Mouse (Mus musculus) adrenal gland, postnatal 36 days (tissue): ENCODE measurements around the gene Trmt1. TPM values are rescaled to one million over a fixed set of nuclear protein-coding genes. Genes with fewer than 3 reads are reported as not detected.

Source experiments
- DNase-seq, 2 experiments: peaks; one replicate each; pipeline ENCODE4 v3.0.0; 2021; ENCODE audit warnings: mixed read lengths in 1 of 2
- total RNA-seq, 2 experiments: library from RNA; stranded (reverse); gene quantifications; 2 replicates each; pipeline ENCODE4 v1.2.3; 2021

Gene Trmt1
- total RNA-seq, 2 experiments from 2014 or later: 63.8 to 83.7 TPM

DNA sequence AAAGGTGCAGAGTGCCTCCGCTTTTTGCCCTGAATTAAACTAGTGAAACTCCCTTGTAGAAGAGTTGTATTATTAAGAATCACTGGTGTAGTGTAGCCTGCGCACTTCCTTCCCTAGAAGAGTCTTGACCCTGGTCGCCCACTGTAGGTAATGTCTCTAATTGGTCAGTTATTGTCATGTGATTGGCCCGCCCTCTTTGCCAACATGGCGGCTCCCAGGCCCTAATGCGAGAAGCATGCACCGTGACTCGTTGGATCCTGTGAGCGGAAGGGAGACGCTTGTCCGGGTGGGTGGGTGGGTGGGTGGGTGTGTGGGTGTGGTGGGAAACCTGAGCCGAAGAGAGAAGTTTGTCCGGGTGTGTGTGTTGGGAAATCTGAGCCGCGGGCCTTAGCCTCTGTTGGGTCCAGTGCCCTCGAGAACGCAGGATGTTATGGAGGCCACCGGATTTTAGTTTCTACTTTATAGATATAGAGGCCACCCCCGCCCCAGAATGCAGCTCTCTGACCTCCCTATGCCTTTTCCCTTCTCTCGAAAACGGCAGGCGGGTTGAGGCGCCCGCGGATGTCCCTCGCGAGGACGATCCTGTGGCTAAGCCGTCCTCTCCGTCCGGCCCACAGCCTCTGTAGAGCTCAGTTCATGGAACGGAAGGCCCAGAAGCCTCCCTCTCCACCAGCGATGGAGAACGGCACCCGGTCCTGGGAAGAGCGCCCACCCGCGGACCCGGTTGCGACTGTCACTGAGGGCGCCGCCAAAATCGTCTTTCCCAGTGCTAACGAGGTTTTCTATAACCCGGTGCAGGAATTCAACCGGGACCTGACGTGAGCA is 3.2 kb downstream of the Trmt1 start:
- peak; percentile 90 to 91 for DNase-seq

DNA sequence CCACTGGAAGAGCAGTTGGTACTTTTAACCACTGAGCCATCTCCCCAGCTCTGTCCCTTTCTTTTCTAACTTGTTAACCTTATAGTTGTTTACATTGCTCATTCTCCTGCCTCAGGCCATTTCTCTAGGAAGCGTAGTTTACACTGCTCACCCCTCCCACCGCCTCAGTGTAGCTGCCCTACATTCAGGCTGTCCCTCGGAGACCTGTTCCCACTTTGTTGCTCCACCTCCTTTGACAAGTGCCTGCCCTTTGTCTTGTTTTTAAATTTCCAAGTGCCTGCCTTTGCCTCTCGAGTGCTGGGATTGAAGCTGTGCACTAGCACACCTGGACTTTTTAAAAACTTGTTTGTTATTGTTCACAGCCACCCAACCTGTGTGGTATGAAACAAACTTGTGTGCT is 7.2 kb downstream of the Trmt1 start:
- DNase-seq: no peak

DNA sequence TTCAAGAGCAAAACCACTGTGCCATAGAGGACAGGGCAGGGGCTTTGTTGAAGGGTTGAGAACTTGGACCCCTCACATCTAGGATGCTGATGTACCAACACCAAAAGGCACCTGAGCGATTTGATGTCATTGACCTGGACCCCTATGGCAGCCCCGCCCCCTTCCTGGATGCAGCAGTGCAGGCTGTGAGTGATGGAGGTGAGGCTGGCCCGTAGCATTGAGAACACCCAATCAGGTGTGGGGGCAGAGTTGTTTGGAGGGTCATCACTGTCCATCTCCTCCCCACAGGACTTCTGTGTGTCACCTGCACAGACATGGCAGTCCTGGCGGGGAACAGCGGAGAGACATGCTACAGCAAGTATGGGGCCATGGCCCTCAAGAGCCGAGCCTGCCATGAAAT is 9.0 kb downstream of the Trmt1 start:
- DNase-seq: no peak

DNA sequence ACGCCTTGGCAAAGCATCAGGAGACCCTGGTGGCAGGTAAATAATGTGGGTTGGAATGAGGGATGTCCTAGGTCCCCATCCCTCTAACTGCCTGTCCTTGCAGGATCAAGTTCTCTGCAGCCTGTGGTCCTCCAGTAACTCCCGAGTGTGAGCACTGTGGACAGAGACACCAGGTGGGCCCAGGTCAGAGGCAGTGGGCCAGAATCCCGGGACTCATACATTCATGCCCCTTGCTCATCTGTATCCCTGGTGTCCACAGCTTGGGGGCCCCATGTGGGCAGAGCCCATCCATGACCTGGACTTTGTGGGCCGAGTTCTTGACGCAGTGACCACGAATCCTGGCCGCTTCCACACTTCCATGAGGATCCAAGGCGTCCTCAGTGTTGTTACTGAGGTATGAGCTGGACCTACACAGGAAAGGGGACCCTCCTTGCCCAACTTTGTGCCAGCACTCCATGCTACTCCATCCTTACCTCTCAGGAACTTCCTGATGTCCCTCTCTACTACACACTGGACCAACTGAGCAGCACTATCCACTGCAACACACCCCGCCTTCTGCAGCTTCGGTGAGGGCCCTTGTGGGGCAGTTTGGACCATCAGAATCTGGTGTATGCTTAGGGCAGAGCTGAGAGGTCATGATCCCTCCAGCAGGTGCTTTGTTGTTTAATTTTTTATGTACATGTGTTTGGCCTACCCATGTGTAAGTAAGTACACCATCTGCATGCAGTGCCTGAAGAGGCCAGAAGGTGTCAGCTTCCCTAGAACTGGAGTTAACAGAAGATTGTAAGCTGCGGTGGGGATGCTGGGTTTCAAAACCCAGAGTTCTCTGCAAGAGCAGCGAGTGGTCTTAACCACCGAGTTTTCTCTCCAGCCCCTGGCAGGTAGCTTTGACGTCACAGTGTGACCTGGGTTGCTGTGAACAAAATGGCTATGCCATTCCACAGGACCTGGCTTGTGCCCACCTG is 11.3 kb downstream of the Trmt1 start:
- DNase-seq: no peak

DNA sequence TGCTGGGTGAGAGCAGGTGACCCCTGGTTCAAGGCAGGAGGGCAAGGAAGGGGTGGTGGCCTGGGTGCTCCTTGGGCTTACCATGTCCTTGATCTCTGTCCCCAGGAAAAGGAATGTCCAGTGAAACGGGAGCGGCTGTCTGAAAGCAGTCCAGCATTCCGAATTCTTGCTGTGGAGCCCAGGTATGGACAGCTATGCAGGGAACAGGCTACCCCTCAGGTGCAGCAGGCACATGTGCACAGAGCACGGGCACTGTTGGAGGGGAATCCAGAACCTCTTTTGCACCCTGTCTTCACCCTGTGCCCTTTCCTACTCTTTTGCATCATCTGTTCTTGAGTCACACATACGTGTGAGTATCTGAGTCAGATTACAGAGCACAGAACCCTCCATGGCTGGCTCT is 12.2 kb downstream of the Trmt1 start:
- DNase-seq: no peak

DNA sequence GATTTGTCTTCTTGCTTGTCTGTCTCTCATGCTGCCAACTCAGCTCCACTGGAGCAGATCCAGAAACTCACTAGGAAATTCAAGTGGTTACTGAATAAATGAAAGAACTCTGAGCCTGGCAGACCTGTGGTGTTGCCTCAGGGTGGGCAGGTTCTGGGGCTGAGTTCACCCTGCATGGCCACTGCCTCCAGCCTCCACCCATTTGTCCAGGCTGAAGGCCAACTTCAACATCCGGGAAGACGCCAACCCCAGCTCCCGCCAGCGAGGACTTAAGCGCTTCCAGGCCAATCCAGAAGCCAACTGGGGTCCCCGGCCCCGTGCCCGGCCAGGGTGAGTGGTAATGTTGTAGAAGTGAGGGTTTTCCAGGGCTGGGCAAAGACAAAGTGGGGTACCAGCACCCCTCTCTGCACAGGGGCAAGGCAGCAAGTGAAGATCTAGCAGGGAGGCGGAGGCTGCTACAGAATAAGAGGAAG is 12.9 kb downstream of the Trmt1 start:
- DNase-seq: peak; percentile 62 to 77

DNA sequence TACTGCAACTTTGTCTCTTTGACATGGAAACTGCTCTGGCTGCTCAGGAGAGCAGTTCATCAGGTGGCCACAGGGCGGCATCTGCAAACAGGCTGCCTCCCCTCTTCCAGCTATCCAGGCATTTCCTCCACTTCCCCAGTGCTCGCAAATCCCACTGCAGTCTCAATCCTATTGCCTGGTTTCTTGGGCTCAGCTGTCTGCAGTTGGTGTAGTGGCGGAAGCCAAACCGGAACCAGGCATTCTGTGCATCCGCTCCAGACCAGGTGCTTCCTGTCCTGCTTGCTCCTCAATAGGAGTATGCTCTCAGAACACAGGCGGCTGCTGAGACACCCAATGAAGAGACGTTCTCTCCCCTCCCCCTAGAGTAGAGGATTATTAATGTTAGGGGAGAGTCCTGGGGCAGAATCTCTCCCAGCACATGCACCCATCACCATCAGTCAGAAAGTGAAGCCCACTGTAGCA is 13.8 kb downstream of the Trmt1 start:
- DNase-seq: peak; percentile 59 to 68

DNA sequence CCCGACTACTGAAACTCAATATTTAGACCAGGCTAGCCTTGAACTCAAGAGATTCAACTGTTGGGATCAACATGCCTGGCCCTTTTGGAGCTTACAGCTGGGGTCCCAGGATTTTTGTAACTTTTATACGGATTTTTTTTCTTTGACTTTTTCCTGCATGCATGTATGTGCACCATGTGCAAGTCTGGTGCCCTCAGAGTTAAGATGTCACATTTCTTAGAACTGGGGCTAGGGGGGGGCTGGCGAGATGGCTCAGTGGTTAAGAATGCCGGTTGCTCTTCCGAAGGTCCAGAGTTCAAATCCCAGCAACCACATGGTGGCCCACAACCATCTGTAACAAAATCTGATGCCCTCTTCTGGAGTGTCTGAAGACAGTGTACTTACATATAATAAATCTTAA is 14.4 kb downstream of the Trmt1 start:
- DNase-seq: no peak

DNA sequence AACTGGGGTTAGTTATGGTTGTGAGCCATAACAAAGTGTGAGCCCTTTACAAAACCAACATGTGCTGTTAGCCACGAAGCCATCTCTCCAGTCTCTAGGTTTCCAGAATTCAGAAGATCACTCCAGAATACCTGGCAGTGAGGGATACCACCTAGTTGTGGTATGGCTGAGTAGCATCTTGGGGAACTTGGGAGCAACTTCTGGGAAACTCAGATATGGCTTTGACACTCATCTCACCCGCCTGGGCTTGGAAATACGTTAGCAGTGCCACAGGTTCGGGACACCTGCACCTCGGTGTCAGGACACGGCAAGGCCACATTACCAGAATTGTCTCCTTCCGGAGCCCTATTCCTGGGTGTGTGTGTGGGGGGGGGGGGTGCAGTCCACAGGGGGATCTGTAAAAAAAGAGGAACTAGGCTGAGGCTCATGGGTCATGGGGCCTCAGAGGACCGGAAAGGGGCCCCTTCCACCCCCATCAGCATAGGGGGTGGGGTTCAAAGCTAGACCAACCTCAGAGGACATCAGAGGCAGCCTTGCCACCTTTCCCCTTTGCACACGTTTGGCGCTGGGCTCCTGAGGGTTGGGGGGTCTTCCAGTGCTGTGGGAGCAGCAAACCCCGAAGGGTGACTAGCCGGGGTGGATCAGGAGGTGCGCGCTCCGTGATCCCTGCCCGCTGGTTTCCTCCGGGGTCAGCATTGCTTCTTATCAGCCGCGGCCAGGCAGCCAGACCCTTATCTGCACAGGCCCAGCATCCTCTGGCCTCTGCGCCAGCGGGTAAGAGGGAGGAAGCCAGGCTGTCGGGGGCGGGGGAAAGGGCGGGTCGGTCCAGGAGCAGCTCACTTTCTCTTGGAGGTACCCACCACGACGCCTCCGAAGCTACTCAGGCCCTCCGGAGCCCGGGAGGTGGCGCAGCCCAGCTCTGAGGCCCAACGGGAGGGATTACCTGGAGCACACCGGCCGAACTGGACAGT is 15.1 kb downstream of the Trmt1 start, which contains the start of gene Lyl1:
TSS of gene Lyl1 (plus strand) at position 517 of the 971 bp plus-strand sequence.
- DNase-seq: peak; percentile 66 to 76

DNA sequence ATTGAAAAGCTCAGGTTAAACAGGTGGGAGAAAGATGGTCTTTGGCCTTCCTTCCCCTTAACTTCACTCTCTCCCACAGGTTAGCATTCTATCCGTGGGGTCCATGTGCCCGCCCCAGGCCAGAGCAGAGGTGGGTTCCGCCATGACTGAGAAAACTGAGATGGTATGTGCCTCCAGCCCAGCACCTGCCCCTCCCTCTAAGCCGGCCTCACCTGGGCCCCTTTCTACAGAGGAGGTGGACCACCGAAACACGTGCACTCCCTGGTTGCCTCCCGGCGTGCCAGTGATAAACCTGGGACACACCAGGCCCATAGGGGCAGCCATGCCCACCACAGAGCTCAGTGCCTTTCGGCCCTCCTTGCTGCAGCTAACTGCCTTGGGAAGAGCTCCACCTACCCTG is 16.5 kb downstream of the Trmt1 start:
- no peak for DNase-seq

DNA sequence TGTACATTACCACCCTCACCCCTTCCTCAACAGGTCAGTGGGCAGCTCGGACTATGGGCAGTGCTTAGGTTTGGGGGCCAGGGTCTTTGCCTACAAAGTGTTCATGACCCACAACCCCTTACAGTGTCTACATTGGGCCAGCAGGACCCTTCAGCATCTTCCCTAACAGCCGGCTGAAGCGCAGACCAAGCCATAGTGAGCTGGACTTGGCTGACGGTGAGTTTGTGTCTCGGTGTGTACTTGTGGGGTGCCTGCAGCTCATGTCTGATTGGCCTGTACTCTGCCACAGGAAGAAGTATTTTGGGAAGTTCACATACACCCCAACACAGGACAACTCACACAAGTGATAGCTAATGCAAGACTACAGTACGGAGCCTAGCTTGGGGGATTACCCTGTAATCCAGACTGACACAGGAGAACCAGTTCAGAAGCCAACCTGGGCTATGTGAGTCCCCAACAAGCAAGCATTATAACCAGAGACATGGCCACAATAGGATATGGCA is 16.9 kb downstream of the Trmt1 start:
- DNase-seq: no peak

DNA sequence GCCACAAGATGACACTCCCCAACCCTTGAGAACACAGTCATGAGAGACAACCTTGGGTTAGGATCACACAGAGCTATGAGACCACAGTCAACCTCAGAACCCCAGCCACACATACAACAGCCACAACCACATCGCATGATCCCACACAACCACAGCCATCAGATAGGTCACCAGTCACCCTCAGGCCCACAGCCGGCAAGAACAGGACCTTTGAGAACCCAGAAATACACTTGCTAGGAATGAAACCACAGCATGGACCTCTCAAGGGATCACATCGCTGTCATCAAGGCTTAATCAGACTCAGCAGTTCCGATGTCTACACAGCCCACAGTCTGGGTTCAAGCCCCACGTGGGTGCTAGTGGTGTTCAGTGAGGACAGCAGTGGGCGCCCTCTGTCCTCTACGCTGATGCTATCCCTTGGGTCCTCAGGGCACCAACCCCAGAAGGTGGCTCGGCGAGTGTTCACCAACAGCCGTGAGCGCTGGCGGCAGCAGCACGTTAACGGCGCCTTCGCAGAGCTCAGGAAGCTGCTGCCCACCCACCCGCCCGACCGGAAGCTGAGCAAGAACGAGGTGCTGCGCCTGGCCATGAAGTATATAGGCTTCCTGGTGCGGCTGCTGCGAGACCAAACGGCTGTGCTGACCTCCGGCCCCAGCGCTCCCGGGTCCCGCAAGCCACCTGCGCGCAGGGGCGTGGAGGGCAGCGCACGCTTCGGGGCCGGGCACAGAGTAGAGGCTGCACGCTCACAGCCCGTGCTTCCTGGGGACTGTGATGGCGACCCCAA is 17.6 kb downstream of the Trmt1 start:
- DNase-seq: no peak

DNA sequence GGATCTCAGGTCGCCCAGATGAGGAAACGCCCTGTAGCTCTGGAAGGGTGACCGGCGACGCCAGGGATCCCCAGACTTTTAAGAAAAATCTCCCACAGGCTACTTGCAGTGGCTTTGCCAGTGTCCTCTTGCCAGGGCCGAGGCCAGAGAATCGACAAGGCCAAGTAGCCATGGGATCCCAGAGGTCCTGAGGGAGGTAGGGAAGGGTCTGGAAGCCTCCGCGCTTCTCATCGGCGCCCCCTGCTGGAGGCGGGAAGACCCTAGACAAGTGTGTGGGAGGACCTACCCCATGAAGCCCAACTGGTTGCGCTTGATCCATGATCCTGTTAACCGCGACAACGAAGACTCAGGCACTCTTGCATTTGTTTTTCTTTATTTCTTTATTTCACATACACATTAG is 18.2 kb downstream of the Trmt1 start:
- peak; percentile 77 to 88 for DNase-seq

DNA sequence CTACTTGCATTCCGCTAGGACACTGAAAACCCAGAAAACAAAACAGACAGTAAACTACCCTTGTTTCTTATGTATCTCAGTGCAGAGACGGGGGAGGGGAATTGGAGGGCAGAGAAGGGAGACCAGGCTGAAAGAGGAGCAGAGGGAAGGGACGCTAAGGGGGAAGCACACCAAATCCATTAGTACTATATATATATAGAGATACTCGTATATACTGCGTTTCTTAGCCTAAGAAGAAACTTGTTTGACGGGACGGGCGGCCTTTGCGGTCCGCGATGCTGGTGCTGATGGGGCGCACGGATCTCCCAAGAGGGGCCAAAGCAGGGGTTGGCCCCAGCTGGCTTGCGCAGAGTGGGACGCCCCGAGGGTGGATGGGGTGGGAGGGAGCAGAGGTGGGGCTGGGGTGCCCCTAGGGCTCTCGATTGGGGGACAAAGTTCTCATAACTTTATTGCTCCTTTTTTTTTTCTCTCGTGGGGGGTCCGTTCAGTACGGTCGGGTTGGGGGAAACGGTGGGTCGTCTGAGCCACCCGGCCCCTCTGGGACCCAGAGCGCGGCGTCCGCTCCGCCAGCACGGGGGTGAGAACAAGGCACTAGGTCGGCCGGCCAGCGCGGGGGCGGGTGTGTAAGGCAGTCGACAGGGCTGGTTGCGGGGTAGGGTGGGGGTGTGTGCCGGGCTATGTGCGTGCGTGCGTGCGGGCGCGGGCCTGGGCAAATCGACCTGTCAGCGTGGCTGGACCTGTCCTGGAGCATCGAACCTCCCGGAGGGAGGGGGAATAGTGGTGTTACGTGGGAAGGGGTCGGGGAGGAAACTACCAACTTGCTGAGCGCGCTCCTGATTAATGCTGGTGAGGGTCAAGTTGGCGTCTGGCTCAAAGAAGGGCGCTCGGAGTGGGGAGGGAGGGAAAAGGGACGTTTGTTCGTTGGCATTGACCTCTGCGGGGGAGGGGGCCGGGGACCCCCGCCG is 19.0 kb downstream of the Trmt1 start:
- DNase-seq: peak in 1 of 2 experiments; percentile 51

DNA sequence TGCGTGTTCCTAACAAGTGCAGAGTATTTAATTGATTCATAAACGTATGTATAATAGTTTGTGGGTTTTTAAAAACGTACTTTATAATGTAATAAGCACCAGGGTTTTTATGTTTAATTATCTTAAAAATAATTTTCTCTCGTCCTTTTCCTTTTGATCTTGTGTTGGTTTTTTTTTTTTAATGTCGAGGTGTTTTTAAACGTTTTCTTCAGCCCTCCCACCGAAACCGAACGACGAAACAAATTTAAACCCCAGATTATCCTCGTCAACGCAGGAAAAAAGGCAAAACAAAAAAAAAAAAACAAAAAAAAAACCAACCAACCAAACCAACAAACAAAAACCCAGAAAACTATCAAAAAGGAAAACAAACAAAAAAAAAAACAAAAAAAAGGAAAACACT is 19.9 kb downstream of the Trmt1 start:
- no peak for DNase-seq

DNA sequence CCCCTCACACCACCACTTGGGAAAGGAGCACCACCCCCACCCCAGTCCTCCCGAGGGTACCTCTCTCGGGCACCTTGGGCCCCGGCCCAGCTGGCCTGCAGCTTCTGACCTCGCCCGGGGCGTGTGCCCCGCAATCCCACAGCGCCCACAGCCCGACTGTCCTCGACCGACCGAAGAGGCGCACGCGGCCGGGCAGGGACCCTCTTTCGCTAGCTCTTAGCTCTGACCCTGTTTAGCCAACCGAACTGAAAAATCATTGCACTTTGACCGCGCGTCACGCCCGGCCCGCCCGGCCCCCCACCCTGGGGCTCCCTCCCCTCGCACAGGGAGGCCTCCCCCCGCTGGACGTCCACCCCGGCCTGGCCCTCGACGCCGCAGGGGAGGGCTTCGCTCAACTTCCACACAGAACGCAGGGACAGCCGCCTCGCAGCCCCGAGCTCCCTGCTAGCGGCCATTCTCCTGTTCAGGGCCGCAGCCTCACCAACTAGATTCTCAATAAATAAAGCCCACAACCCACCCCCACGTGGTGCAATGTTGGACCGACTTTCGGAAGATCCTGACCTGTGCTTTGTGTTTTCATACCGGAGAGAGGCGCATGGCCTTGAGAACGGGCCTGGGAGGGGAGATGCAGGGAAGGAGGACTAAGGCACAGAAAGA is 20.6 kb downstream of the Trmt1 start:
- peak in 1 of 2 experiments; percentile 58 for DNase-seq

DNA sequence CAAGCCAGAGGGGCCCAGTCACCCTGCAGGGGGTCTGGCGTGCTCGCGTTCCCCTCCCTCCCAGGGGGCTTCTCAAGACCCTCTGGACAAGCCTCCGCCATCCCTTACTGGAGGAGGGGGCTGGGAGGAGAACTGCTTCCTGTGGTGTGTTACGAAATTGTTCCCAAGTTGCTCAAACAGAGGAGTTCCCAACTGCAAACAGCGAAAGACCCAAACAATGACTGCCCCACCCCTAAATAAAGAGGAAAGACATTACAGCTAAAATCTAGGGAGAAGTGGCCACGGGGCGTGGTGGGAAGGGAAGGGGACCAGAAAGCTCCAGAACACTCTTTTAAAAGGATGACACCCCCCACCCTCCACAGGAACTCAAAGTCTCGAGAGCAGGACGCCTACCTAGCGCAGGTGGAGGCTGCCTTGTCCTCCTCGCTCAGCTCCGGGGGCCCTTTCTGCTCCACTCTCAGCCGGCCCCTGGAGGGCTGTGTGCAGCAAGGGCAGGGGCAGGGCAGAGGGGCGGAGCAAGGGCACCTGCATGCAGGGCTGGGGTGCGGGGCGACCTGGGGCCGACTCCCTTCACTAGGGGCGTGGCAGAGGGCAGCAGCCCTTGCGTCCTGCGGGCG is 21.3 kb downstream of the Trmt1 start:
- DNase-seq: peak in 1 of 2 experiments; percentile 59

DNA sequence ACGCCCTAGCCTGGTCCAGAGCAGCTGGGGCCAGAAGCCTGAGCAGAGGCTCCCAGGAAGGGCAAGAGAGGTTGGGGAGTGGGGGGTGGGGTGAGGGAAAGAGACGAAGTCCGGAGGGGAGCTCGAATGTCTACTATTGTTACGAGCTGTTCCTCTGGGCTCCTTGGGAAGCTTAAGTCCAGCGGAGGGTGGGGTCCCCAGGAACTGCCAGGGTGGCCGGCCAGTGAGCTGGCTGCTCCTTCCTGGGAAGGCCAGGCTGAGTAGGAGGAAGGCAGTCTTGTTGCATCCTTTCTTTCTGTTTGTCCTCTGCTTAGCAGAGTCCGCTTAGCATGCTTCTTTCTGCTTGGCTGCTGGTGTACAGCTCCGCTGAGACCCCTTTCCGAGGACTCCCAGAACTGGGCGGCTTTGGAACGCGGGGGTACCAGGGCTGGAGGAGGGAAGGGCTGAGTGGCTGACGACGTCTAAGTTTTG is 22.0 kb downstream of the Trmt1 start:
- no peak for DNase-seq
